Comparison of ENCODE assay signal across 8 mouse cellular contexts in genomic region chr17:78197111-78197510, GRCm38 (mm10). TPM values are rescaled to one million over a fixed set of nuclear protein-coding genes. Genes with fewer than 3 reads are reported as not detected.
DNase-seq lines count a peak whose midpoint lies in the region; ATAC-seq and TF ChIP-seq lines count a peak whose summit lies in the region.
"Had no signal": no experiment of that assay in that cellular context is flagged by ENCODE, and none has a peak within 500 bp of the region (broad histone marks: within the 10 kb centered on the region; RNA-seq: fewer than 3 reads in every experiment).

No protein-coding gene starts in this region.

- POLR2A ChIA-PET in Patski (lab: Charles Lee): interaction anchor here (0.6 to 1.1 kb wide), 2 partner anchors 59 to 107 kb away, joined by 3 read pairs; no protein-coding TSS in a partner anchor

- WGBS in liver, adult 2 months: 24% methylated on average over 7 of the region's 7 CpGs
- WGBS in liver, embryonic 11.5 days: 24% methylated on average over 7 of the region's 7 CpGs
- WGBS in stomach, postnatal 0 days: 24% methylated on average over 7 of the region's 7 CpGs

- H3K79me2 ChIP-seq in liver, adult 2 months (ENCODE audit: control insufficient read depth, insufficient read depth, low read length): peaks cover 15% of the 10 kb centered on the region; the same call in 1 of the 2 replicates

- TF ChIP-seq POLR2A in liver, adult 2 months (IDR thresholded peaks at IDR 0.05; ENCODE audit: extremely low read depth, insufficient read depth, low read length): no peak

- in situ Hi-C loops in Patski (cut with MboI; ENCODE audit: low pct_unique_long_range_greater_than_20kb): loop anchor here (5.0 to 10.0 kb wide), 3 partner anchors 100 to 388 kb away; no protein-coding TSS in a partner anchor

- TF ChIP-seq EP300 in stomach, postnatal 0 days (optimal IDR thresholded peaks at IDR 0.05): no peak

- DNase-seq in liver, adult 2 months (ENCODE audit: extremely low read depth, low read depth, low spot score): no peak
- no peak for DNase-seq in liver, embryonic 11.5 days (ENCODE audit: low spot score)
- no peak for DNase-seq in Patski (ENCODE audit: low read depth, low spot score)
- DNase-seq in cerebellum, adult 11-12 months: peak; percentile 62
- peak; percentile 28 to 40 for DNase-seq in gastrocnemius, postnatal 4 days (ENCODE audit: low spot score in 2 of 2)
- peak; percentile 62 to 64 for DNase-seq in lung, adult 18-20 months
- peak; percentile 68 for DNase-seq in stomach, postnatal 0 days (ENCODE audit: low spot score)

- H3K9me3 ChIP-seq in liver, embryonic 11.5 days (ENCODE audit: control insufficient read depth, low read length): no peaks in the 10 kb centered on the region
- no peaks in the 10 kb centered on the region for H3K9me3 ChIP-seq in stomach, postnatal 0 days (ENCODE audit: control insufficient read depth, low read length)

- no peak overlapping the region for H3K4me2 ChIP-seq in liver, embryonic 11.5 days
- H3K4me2 ChIP-seq in stomach, postnatal 0 days (replicated peaks; ENCODE audit: low read depth): no peak overlapping the region

- ATAC-seq in liver, embryonic 11.5 days (replicated peaks; ENCODE audit: low FRiP score): no peak
- peak; percentile 23 for ATAC-seq in Patski
- no peak for ATAC-seq in stomach, postnatal 0 days (ENCODE audit: low FRiP score, low TSS enrichment)

- CTCF ChIA-PET in Patski (lab: Charles Lee): interaction anchor here (0.7 to 2.3 kb wide), 15 partner anchors 11 to 258 kb away, joined by 3 to 10 read pairs (median 4); no protein-coding TSS in a partner anchor

- no peak overlapping the region for H3K4me3 ChIP-seq in liver, adult 2 months (ENCODE audit: insufficient read depth, low read depth, low read length)
- H3K4me3 ChIP-seq in liver, embryonic 11.5 days (ENCODE audit: low read depth, low read length): no peak overlapping the region
- no peak overlapping the region for H3K4me3 ChIP-seq in stomach, postnatal 0 days (ENCODE audit: low read depth, low read length)

- no peak overlapping the region for H3K27ac ChIP-seq in liver, adult 2 months (replicated peaks; ENCODE audit: insufficient read depth, low read depth, low read length)
- no peak overlapping the region for H3K27ac ChIP-seq in liver, embryonic 11.5 days (ENCODE audit: low read depth, low read length)
- H3K27ac ChIP-seq in stomach, postnatal 0 days (replicated peaks): no peak overlapping the region
- H3K27ac ChIP-seq: macrophage had no signal

- TF ChIP-seq CTCF in liver, adult 2 months (IDR thresholded peaks at IDR 0.05; ENCODE audit: low read depth, low read length): peak; percentile 92
- peak; percentile 84 for TF ChIP-seq CTCF in Patski (IDR thresholded peaks at IDR 0.05)
- peak; percentile 90 for TF ChIP-seq CTCF in stomach, postnatal 0 days (IDR thresholded peaks at IDR 0.05; ENCODE audit: low read depth)

- no peaks in the 10 kb centered on the region for H3K27me3 ChIP-seq in liver, adult 2 months (ENCODE audit: control insufficient read depth, insufficient read depth, low read length)
- H3K27me3 ChIP-seq in liver, embryonic 11.5 days (replicated peaks; ENCODE audit: control insufficient read depth, insufficient read depth, low read length): peaks cover 3% of the 10 kb centered on the region; the same call in 1 of the 2 replicates
- no peaks in the 10 kb centered on the region for H3K27me3 ChIP-seq in Patski
- no peaks in the 10 kb centered on the region for H3K27me3 ChIP-seq in stomach, postnatal 0 days (ENCODE audit: control insufficient read depth, insufficient read depth, low read length)

- peaks cover 11% of the 10 kb centered on the region for H3K4me1 ChIP-seq in liver, adult 2 months (ENCODE audit: control insufficient read depth, insufficient read depth, low read length)
- peaks cover 8% of the 10 kb centered on the region for H3K4me1 ChIP-seq in liver, embryonic 11.5 days (replicated peaks; ENCODE audit: control insufficient read depth, insufficient read depth, low read length)
- H3K4me1 ChIP-seq in stomach, postnatal 0 days (replicated peaks; ENCODE audit: control insufficient read depth, insufficient read depth): no peaks in the 10 kb centered on the region; the same call in 1 of the 2 replicates

- no peaks in the 10 kb centered on the region for H3K36me3 ChIP-seq in liver, adult 2 months (ENCODE audit: control insufficient read depth, insufficient read depth, low read length)
- no peaks in the 10 kb centered on the region for H3K36me3 ChIP-seq in liver, embryonic 11.5 days (ENCODE audit: control insufficient read depth, insufficient read depth, low read length)
- no peaks in the 10 kb centered on the region for H3K36me3 ChIP-seq in stomach, postnatal 0 days (ENCODE audit: control insufficient read depth, insufficient read depth, low read length)

- H3K9ac ChIP-seq in liver, adult 2 months (ENCODE audit: low read depth, low read length): no peak overlapping the region
- no peak overlapping the region for H3K9ac ChIP-seq in liver, embryonic 11.5 days (ENCODE audit: low read depth, low read length)
- H3K9ac ChIP-seq in stomach, postnatal 0 days (ENCODE audit: low read length): no peak overlapping the region

RNA-seq across cellular contexts. Expression of gene Crim1, which starts 2.9 kb away (rescaled TPM):
- 9.0 and 11.7 TPM in 2 replicates for total RNA-seq in liver, adult 2 months (2014; rRNA removed)
- polyA plus RNA-seq in liver, adult 2 months (2012; rRNA removed): 5.6 and 6.5 TPM in 2 replicates
- 1.9 and 2.7 TPM in 2 replicates for polyA plus RNA-seq in liver, embryonic 11.5 days (2014; fragmentation: Nextera tagmentation; extraction: Ambion mirVana)
- polyA plus RNA-seq in Patski (2021): 243 TPM
- 10 to 100 TPM; 21.1 to 26.8 TPM for total RNA-seq in gastrocnemius, postnatal 4 days (2021)
- polyA plus RNA-seq in stomach, postnatal 0 days (2015; fragmentation: Nextera tagmentation; extraction: Ambion mirVana): 4.3 and 5.1 TPM in 2 replicates

Comparison
In these comparisons a context has a peak if more than half of its experiments do, and no peak if none do; other contexts are left out.
1. DNase-seq: peak in cerebellum, adult 11-12 months (single experiment), gastrocnemius, postnatal 4 days (2 of 2), lung, adult 18-20 months (2 of 2) and stomach, postnatal 0 days (single experiment); none in liver, adult 2 months (single experiment), liver, embryonic 11.5 days (single experiment) and Patski (single experiment).
2. RNA of gene Crim1, which starts 2.9 kb away (polyA plus RNA-seq): 243 TPM in Patski (single experiment); 5.6 to 6.5 TPM in liver, adult 2 months, 4.3 to 5.1 TPM in stomach, postnatal 0 days and 1.9 to 2.7 TPM in liver, embryonic 11.5 days; every median in the first group is over 10 times any median in the second.
3. Peak in every context shown above with its lines, with median percentiles within 50 percentile points of each other: CTCF ChIP-seq.